Mouse (Mus musculus) forebrain, embryonic 11.5 days (tissue): ENCODE measurements around the gene Armh3. TPM values are rescaled to one million over a fixed set of nuclear protein-coding genes. Genes with fewer than 3 reads are reported as not detected.
A peak's percentile ranks its signal among the peaks of the same experiment; 100 is the strongest.

Source experiments
- ATAC-seq: fragments of 200-750 bp; cut with Nextera tagmentation; replicated peaks from 2 replicates; pipeline ENCODE4 v1.8.0; 2017; ENCODE audit warnings: moderate TSS enrichment; ENCODE audit not compliant: low FRiP score
- DNase-seq: peaks from one replicate; pipeline ENCODE4 v3.0.0-alpha.2; 2017; ENCODE audit warnings: low spot score
- H3K27ac ChIP-seq: fragments of 300-500 bp; sonication (generic); 2 replicates; pipeline ENCODE4 v1.5.1; 2014; ENCODE audit warnings: low read depth, low read length
- H3K27me3 ChIP-seq: fragments of 300-500 bp; sonication (generic); 2 replicates; pipeline ENCODE4 v1.6.1; 2014; ENCODE audit warnings: mild to moderate bottlenecking, low read length, mixed read lengths; ENCODE audit not compliant: control insufficient read depth, insufficient read depth
- H3K36me3 ChIP-seq: fragments of 300-500 bp; sonication (generic); 2 replicates; pipeline ENCODE4 v1.6.1; 2014; ENCODE audit warnings: mild to moderate bottlenecking, low read length, moderate library complexity, mixed read lengths; ENCODE audit not compliant: control insufficient read depth, insufficient read depth
- H3K4me1 ChIP-seq: fragments of 300-500 bp; sonication (generic); replicated peaks from 2 replicates; pipeline ENCODE4 v1.6.1; 2014; ENCODE audit warnings: low read length, mixed read lengths; ENCODE audit not compliant: control insufficient read depth, insufficient read depth
- H3K4me2 ChIP-seq: fragments of 300-500 bp; sonication (generic); 2 replicates; pipeline ENCODE4 v1.6.1; 2014; ENCODE audit warnings: low read depth, mild to moderate bottlenecking, low read length, moderate library complexity, mixed read lengths; ENCODE audit not compliant: severe bottlenecking
- H3K4me3 ChIP-seq: fragments of 300-500 bp; sonication (generic); 2 replicates; pipeline ENCODE4 v1.5.1; 2014; ENCODE audit warnings: low read depth, low read length
- H3K9ac ChIP-seq: fragments of 300-500 bp; sonication (generic); 2 replicates; pipeline ENCODE4 v1.6.1; 2014; ENCODE audit warnings: low read length
- H3K9me3 ChIP-seq: fragments of 300-500 bp; sonication (generic); 2 replicates; pipeline ENCODE4 v1.6.1; 2016; ENCODE audit warnings: low read length, mixed read lengths; ENCODE audit not compliant: control insufficient read depth
- WGBS: fragments of 180-500 bp; shearing (Covaris S2); extraction: QIAGEN DNeasy Blood & Tissue Kit; methylation state at CpG from one replicate; pipeline ENCODE4 v1.1.7; 2014; 5-methylcytosine and 5-hydroxymethylcytosine counted together
- polyA plus RNA-seq: library from polyadenylated mRNA; unstranded; fragments of >200 nt; fragmentation: Nextera tagmentation; extraction: Ambion mirVana; gene quantifications from 2 replicates; pipeline ENCODE4 v1.2.1, GENCODE M21; 2014

Gene Armh3
- polyA plus RNA-seq, 1 experiment from 2014 or later, result 17.2 TPM

GRCm38 (mm10) chr19:46029652-46030051 lies 31.4 kb upstream of the Armh3 start:
- DNase-seq (no peak), ATAC-seq (no peak)
- no peak overlapping the region for H3K4me2 ChIP-seq
- H3K4me1 ChIP-seq, result no peaks in the 10 kb centered on the region
- H3K27ac ChIP-seq, result no peak overlapping the region
- WGBS, result 84% methylated on average over 1 of the region's 1 CpGs
- H3K36me3 ChIP-seq, result peaks cover 18% of the 10 kb centered on the region
- no peak overlapping the region for H3K4me3 ChIP-seq
- H3K9me3 ChIP-seq, result peaks cover 2% of the 10 kb centered on the region; the same call in 1 of the 2 replicates
- H3K27me3 ChIP-seq, result no peaks in the 10 kb centered on the region
- H3K9ac ChIP-seq, result no peak overlapping the region

- no peak for ATAC-seq
- H3K27ac ChIP-seq, result no peak overlapping the region
- WGBS, result 74% methylated on average over 11 of the region's 11 CpGs
- no peaks in the 10 kb centered on the region for H3K27me3 ChIP-seq
- no peak overlapping the region for H3K9ac ChIP-seq
- no peak overlapping the region for H3K4me3 ChIP-seq
- no peaks in the 10 kb centered on the region for H3K4me1 ChIP-seq
- no peak overlapping the region for H3K4me2 ChIP-seq
- peaks cover 10% of the 10 kb centered on the region for H3K36me3 ChIP-seq
- no peak for DNase-seq
- H3K9me3 ChIP-seq, result peaks cover 2% of the 10 kb centered on the region; the same call in 1 of the 2 replicates
These were observed 30.5 kb upstream of the Armh3 start for GRCm38 (mm10) chr19:46028747-46029320.

- H3K27me3 ChIP-seq, result no peaks in the 10 kb centered on the region
- H3K27ac ChIP-seq, result no peak overlapping the region
- WGBS, result 71% methylated on average over 8 of the region's 8 CpGs
- no peaks in the 10 kb centered on the region; the same call in 1 of the 2 replicates for H3K36me3 ChIP-seq
- no peak overlapping the region for H3K4me3 ChIP-seq
- H3K9ac ChIP-seq, result no peak overlapping the region
- no peaks in the 10 kb centered on the region for H3K4me1 ChIP-seq
- peaks cover 2% of the 10 kb centered on the region; the same call in 1 of the 2 replicates for H3K9me3 ChIP-seq
- no peak for DNase-seq
- no peak overlapping the region for H3K4me2 ChIP-seq
- ATAC-seq, result no peak
These were observed 28.3 kb upstream of the Armh3 start for GRCm38 (mm10) chr19:46026567-46026966.

GRCm38 (mm10) chr19:46024959-46025358 lies 26.7 kb upstream of the Armh3 start:
- no peak overlapping the region for H3K4me2 ChIP-seq
- no peaks in the 10 kb centered on the region for H3K27me3 ChIP-seq
- DNase-seq (no peak), ATAC-seq (no peak)
- no peak overlapping the region for H3K4me3 ChIP-seq
- no peaks in the 10 kb centered on the region for H3K36me3 ChIP-seq
- no peak overlapping the region for H3K27ac ChIP-seq
- peaks cover 2% of the 10 kb centered on the region; the same call in 1 of the 2 replicates for H3K9me3 ChIP-seq
- no peak overlapping the region for H3K9ac ChIP-seq
- 83% methylated on average over 6 of the region's 6 CpGs for WGBS
- H3K4me1 ChIP-seq, result no peaks in the 10 kb centered on the region

GRCm38 (mm10) chr19:46016023-46016422 lies 17.7 kb upstream of the Armh3 start:
- Histone ChIP-seq H3K4me1 (no peaks in the 10 kb centered on the region), H3K36me3 (no peaks in the 10 kb centered on the region), H3K27ac (no peak overlapping the region), H3K4me2 (no peak overlapping the region), H3K27me3 (no peaks in the 10 kb centered on the region), H3K9me3 (peaks cover 3% of the 10 kb centered on the region; the same call in 1 of the 2 replicates), H3K4me3 (no peak overlapping the region), H3K9ac (no peak overlapping the region)
- no peak for ATAC-seq
- 73% methylated on average over 2 of the region's 2 CpGs for WGBS
- no peak for DNase-seq

GRCm38 (mm10) chr19:46014572-46015178 lies 16.4 kb upstream of the Armh3 start:
- no peak overlapping the region for H3K4me3 ChIP-seq
- H3K27ac ChIP-seq, result no peak overlapping the region
- peaks cover 3% of the 10 kb centered on the region; the same call in 1 of the 2 replicates for H3K9me3 ChIP-seq
- H3K36me3 ChIP-seq, result no peaks in the 10 kb centered on the region
- no peak overlapping the region for H3K4me2 ChIP-seq
- DNase-seq, result peak; percentile 92
- ATAC-seq, result peak; percentile 58; the same call in 1 of the 2 replicates
- 41% methylated on average over 12 of the region's 12 CpGs for WGBS
- no peak overlapping the region for H3K9ac ChIP-seq
- H3K4me1 ChIP-seq, result no peaks in the 10 kb centered on the region
- H3K27me3 ChIP-seq, result no peaks in the 10 kb centered on the region

GRCm38 (mm10) chr19:46005680-46006079 lies 7.4 kb upstream of the Armh3 start:
- DNase-seq (no peak), ATAC-seq (no peak)
- Histone ChIP-seq H3K4me3 (no peak overlapping the region), H3K4me2 (no peak overlapping the region), H3K9me3 (no peaks in the 10 kb centered on the region), H3K27ac (no peak overlapping the region), H3K36me3 (no peaks in the 10 kb centered on the region), H3K27me3 (peaks cover 5% of the 10 kb centered on the region; the same call in 1 of the 2 replicates), H3K4me1 (peaks cover 9% of the 10 kb centered on the region; the same call in 1 of the 2 replicates), H3K9ac (no peak overlapping the region)
- WGBS, result 76% methylated on average over 7 of the region's 7 CpGs

GRCm38 (mm10) chr19:46004814-46005466 lies 6.7 kb upstream of the Armh3 start:
- no peaks in the 10 kb centered on the region for H3K9me3 ChIP-seq
- DNase-seq (no peak), ATAC-seq (no peak)
- no peaks in the 10 kb centered on the region for H3K36me3 ChIP-seq
- no peak overlapping the region for H3K4me2 ChIP-seq
- H3K4me1 ChIP-seq, result peaks cover 9% of the 10 kb centered on the region; the same call in 1 of the 2 replicates
- no peak overlapping the region for H3K27ac ChIP-seq
- no peak overlapping the region for H3K4me3 ChIP-seq
- H3K27me3 ChIP-seq, result peaks cover 5% of the 10 kb centered on the region; the same call in 1 of the 2 replicates
- WGBS, result 68% methylated on average over 17 of the region's 17 CpGs
- no peak overlapping the region for H3K9ac ChIP-seq
